Mouse (Mus musculus): ENCODE measurements around the gene Gm49393. TPM values are rescaled to one million over a fixed set of nuclear protein-coding genes. Genes with fewer than 3 reads are reported as not detected.
"Not testable (repeated sequence)": the region's sequence is repeated elsewhere in the genome, so short reads cannot be mapped to it uniquely, and the experiment has no call there.

Gm49393 gene
- 4.8 TPM in 1 of 2 replicates, not detected in the other for total RNA-seq (2017)

GRCm38 (mm10) chr13:60935490-60935889, at the start of gene Gm49393:
TSS of gene Gm49393 (minus strand) at chr13:60935590.
- ATAC-seq (replicated peaks in 1 of 2; ENCODE audit: insufficient read depth in 1 of 2, low FRiP score in 2 of 2, low TSS enrichment in 1 of 2, low read depth in 1 of 2, poor library complexity in 2 of 2, severe bottlenecking in 2 of 2) = not testable (repeated sequence)

- ATAC-seq (replicated peaks in 1 of 2; ENCODE audit: insufficient read depth in 1 of 2, low FRiP score in 2 of 2, low TSS enrichment in 1 of 2, low read depth in 1 of 2, poor library complexity in 2 of 2, severe bottlenecking in 2 of 2) = peak; percentile 45 to 67; a peak in 2 of 4 replicates
Measured at GRCm38 (mm10) chr13:60972319-60972718, 36.9 kb upstream of the Gm49393 start.

- peak; percentile 58 to 87; a peak in 3 of 4 replicates for ATAC-seq (replicated peaks in 1 of 2; ENCODE audit: insufficient read depth in 1 of 2, low FRiP score in 2 of 2, low TSS enrichment in 1 of 2, low read depth in 1 of 2, poor library complexity in 2 of 2, severe bottlenecking in 2 of 2)
Measured at GRCm38 (mm10) chr13:60963985-60964384, 28.6 kb upstream of the Gm49393 start.

GRCm38 (mm10) chr13:60961706-60962105, 26.3 kb upstream of the Gm49393 start:
- no peak for ATAC-seq (replicated peaks in 1 of 2; ENCODE audit: insufficient read depth in 1 of 2, low FRiP score in 2 of 2, low TSS enrichment in 1 of 2, low read depth in 1 of 2, poor library complexity in 2 of 2, severe bottlenecking in 2 of 2)

GRCm38 (mm10) chr13:60941884-60942283, 6.5 kb upstream of the Gm49393 start, which contains the start of gene Tpbpa:
TSS of gene Tpbpa (minus strand) at chr13:60941984.
- not testable (repeated sequence) for ATAC-seq (replicated peaks in 1 of 2; ENCODE audit: insufficient read depth in 1 of 2, low FRiP score in 2 of 2, low TSS enrichment in 1 of 2, low read depth in 1 of 2, poor library complexity in 2 of 2, severe bottlenecking in 2 of 2)

- peak; percentile 96 for ATAC-seq (replicated peaks in 1 of 2; ENCODE audit: insufficient read depth in 1 of 2, low FRiP score in 2 of 2, low TSS enrichment in 1 of 2, low read depth in 1 of 2, poor library complexity in 2 of 2, severe bottlenecking in 2 of 2)
Measured at GRCm38 (mm10) chr13:60936500-60936901, 1.1 kb upstream of the Gm49393 start, which contains the start of the genes Gm49391 and Ctla2a. TSS of gene Gm49391 (minus strand) at chr13:60936571. TSS of gene Ctla2a (minus strand) at chr13:60936625.

GRCm38 (mm10) chr13:60904780-60905179, 30.6 kb downstream of the Gm49393 start, which contains the start of gene Tpbpb:
TSS of gene Tpbpb (minus strand) at chr13:60904880.
- ATAC-seq (replicated peaks in 1 of 2; ENCODE audit: insufficient read depth in 1 of 2, low FRiP score in 2 of 2, low TSS enrichment in 1 of 2, low read depth in 1 of 2, poor library complexity in 2 of 2, severe bottlenecking in 2 of 2) = not testable (repeated sequence)

- ATAC-seq (replicated peaks in 1 of 2; ENCODE audit: insufficient read depth in 1 of 2, low FRiP score in 2 of 2, low TSS enrichment in 1 of 2, low read depth in 1 of 2, poor library complexity in 2 of 2, severe bottlenecking in 2 of 2) = peak; percentile 97
Measured at GRCm38 (mm10) chr13:60897328-60897727, 38.1 kb downstream of the Gm49393 start, which contains the start of gene Ctla2b. TSS of gene Ctla2b (minus strand) at chr13:60897447.

- ATAC-seq (replicated peaks in 1 of 2; ENCODE audit: insufficient read depth in 1 of 2, low FRiP score in 2 of 2, low TSS enrichment in 1 of 2, low read depth in 1 of 2, poor library complexity in 2 of 2, severe bottlenecking in 2 of 2) = not testable (repeated sequence)
Measured at GRCm38 (mm10) chr13:60896794-60897193, 38.6 kb downstream of the Gm49393 start, which contains the start of gene Gm49392. TSS of gene Gm49392 (minus strand) at chr13:60896894.

GRCm38 (mm10) chr13:60895406-60896160, 39.8 kb downstream of the Gm49393 start:
- ATAC-seq (replicated peaks in 1 of 2; ENCODE audit: insufficient read depth in 1 of 2, low FRiP score in 2 of 2, low TSS enrichment in 1 of 2, low read depth in 1 of 2, poor library complexity in 2 of 2, severe bottlenecking in 2 of 2) = 0 out of 4 replicates have a peak, but pooled peaks of 1 of the 2 experiments have one; percentile 2

GRCm38 (mm10) chr13:60892301-60892700, 43.1 kb downstream of the Gm49393 start:
- ATAC-seq (replicated peaks in 1 of 2; ENCODE audit: insufficient read depth in 1 of 2, low FRiP score in 2 of 2, low TSS enrichment in 1 of 2, low read depth in 1 of 2, poor library complexity in 2 of 2, severe bottlenecking in 2 of 2) = peak in 1 of 2 experiments; percentile 25; a peak in 1 of 4 replicates

GRCm38 (mm10) chr13:60864281-60864680, 71.1 kb downstream of the Gm49393 start, which contains the start of gene 4930486L24Rik:
TSS of gene 4930486L24Rik (minus strand) at chr13:60864475.
- no peak for ATAC-seq (replicated peaks in 1 of 2; ENCODE audit: insufficient read depth in 1 of 2, low FRiP score in 2 of 2, low TSS enrichment in 1 of 2, low read depth in 1 of 2, poor library complexity in 2 of 2, severe bottlenecking in 2 of 2)

- ATAC-seq (replicated peaks in 1 of 2; ENCODE audit: insufficient read depth in 1 of 2, low FRiP score in 2 of 2, low TSS enrichment in 1 of 2, low read depth in 1 of 2, poor library complexity in 2 of 2, severe bottlenecking in 2 of 2) = peak; percentile 77 to 82
Measured at GRCm38 (mm10) chr13:60848241-60849120, 86.9 kb downstream of the Gm49393 start.

GRCm38 (mm10) chr13:60843153-60843552, 92.2 kb downstream of the Gm49393 start:
- ATAC-seq (replicated peaks in 1 of 2; ENCODE audit: insufficient read depth in 1 of 2, low FRiP score in 2 of 2, low TSS enrichment in 1 of 2, low read depth in 1 of 2, poor library complexity in 2 of 2, severe bottlenecking in 2 of 2) = no peak

GRCm38 (mm10) chr13:60842703-60843102, 92.7 kb downstream of the Gm49393 start:
- no peak for ATAC-seq (replicated peaks in 1 of 2; ENCODE audit: insufficient read depth in 1 of 2, low FRiP score in 2 of 2, low TSS enrichment in 1 of 2, low read depth in 1 of 2, poor library complexity in 2 of 2, severe bottlenecking in 2 of 2)

GRCm38 (mm10) chr13:60839353-60839902, 96.0 kb downstream of the Gm49393 start:
- peak; percentile 53 to 59; a peak in 3 of 4 replicates for ATAC-seq (replicated peaks in 1 of 2; ENCODE audit: insufficient read depth in 1 of 2, low FRiP score in 2 of 2, low TSS enrichment in 1 of 2, low read depth in 1 of 2, poor library complexity in 2 of 2, severe bottlenecking in 2 of 2)

GRCm38 (mm10) chr13:60826052-60826451, 109.3 kb downstream of the Gm49393 start:
- ATAC-seq (replicated peaks in 1 of 2; ENCODE audit: insufficient read depth in 1 of 2, low FRiP score in 2 of 2, low TSS enrichment in 1 of 2, low read depth in 1 of 2, poor library complexity in 2 of 2, severe bottlenecking in 2 of 2) = peak; percentile 91 to 98
